Mouse (Mus musculus) kidney, adult 2 months (tissue): Measurements from ENCODE around the gene Crnkl1.

ENCODE experiments used
- CTCF ChIP-seq: fragments of 200-500 bp; conservative IDR thresholded peaks from 2 replicates; pipeline ENCODE4 v1.5.1; 2011; ENCODE audit warnings: low read depth, mild to moderate bottlenecking, control low read depth, low read length, moderate library complexity, mixed read lengths; ENCODE audit not compliant: insufficient read depth, insufficient read length
- POLR2A ChIP-seq: fragments of 200-500 bp; IDR thresholded peaks from one replicate; pipeline ENCODE4 v1.6.1; 2011; ENCODE audit warnings: low read depth, low read length, control low read depth

- no peak for TF ChIP-seq CTCF
- no peak for TF ChIP-seq POLR2A
These were observed 44.2 kb downstream of the Crnkl1 start for GRCm38 (mm10) chr2:145890571-145890970.
